Mouse (Mus musculus): ENCODE measurements around the gene Olfr550. TPM values are rescaled to one million over a fixed set of nuclear protein-coding genes. Genes with fewer than 3 reads are reported as not detected.
A peak's percentile ranks its signal among the peaks of the same experiment; 100 is the strongest.
"Not testable (repeated sequence)": the region's sequence is repeated elsewhere in the genome, so short reads cannot be mapped to it uniquely, and the experiment has no call there.

The Olfr550 gene
- polyA plus RNA-seq, 1 experiment from 2014 or later: not detected

DNA sequence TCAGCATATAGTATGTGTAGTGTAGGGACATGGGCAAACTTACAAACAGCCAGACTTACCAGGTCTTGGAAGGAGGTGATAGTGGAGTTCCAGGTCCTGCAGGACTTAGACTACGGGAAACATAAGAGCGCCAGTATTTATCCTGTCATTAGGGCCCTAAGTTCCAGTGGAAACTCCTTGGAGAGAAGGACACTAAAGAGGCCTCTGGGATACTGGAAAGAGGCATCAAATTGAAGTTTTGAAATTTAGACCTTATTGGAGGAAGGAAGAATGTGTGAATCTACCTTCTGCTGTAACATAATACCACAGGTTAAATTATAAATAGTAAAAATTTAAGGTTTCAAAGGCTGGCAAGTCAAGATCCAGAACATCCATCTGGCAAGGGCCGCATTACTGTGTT lies 20.5 kb downstream of the Olfr550 start, which contains the start of gene Olfr551:
TSS of gene Olfr551 (minus strand) at position 101 of the 400 bp plus-strand sequence.
- Histone ChIP-seq H3K36me3 (ENCODE audit: control insufficient read depth, insufficient read depth, low read length) (no peaks in the 10 kb centered on the region), H3K27ac (replicated peaks) (no peak within 1 kb of the TSS), H3K9ac (ENCODE audit: low read length) (no peak within 1 kb of the TSS), H3K4me3 (ENCODE audit: low read depth, low read length) (no peak within 1 kb of the TSS), H3K4me1 (replicated peaks; ENCODE audit: control insufficient read depth, insufficient read depth) (no peaks in the 10 kb centered on the region), H3K9me3 (ENCODE audit: control insufficient read depth, low read length) (no peaks in the 10 kb centered on the region), H3K4me2 (replicated peaks; ENCODE audit: low read depth) (no peak within 1 kb of the TSS), H3K27me3 (ENCODE audit: control insufficient read depth, insufficient read depth, low read length) (no peaks in the 10 kb centered on the region)
- DNase-seq (ENCODE audit: low spot score) (no peak), ATAC-seq (ENCODE audit: low FRiP score, low TSS enrichment) (no peak)
- no peak for TF ChIP-seq CTCF (IDR thresholded peaks at IDR 0.05; ENCODE audit: low read depth)
- 84% methylated on average over 3 of the region's 3 CpGs for WGBS

DNA sequence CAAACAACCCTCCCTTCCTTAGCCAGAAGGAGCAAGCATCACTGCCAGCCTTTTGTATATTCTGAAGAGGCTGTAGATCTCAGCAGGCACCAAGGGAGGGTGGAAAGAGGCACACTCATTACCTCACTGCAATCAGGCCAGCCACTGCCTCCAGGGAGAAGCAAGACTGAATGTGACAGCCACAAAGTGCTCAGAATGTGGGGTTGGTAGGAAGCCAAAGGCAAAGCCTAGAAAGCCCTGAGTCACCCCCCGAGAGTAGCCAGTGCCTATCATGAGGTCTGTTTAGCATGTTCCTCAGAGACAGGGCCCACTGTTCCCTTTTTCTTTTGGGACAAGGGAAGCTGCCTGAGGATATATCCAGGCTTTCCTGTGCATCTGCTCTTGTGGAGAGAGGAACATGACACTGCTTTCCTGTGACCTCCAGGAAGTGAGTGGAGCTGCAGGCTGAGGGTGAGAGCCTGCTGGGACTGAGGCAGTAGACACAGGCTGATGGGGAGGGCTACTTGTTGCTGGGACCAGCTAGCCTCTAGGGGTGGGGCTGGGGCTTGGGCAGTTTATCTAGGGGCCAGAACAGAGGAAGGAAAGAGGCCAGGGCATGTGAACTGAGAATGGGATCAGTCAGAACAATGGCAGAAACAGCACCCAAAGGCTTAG lies 26.3 kb downstream of the Olfr550 start, which contains the start of gene Olfr552:
TSS of gene Olfr552 (plus strand) at position 393 of the 654 bp plus-strand sequence.
- 71% methylated on average over 1 of the region's 1 CpGs for WGBS
- no peak for TF ChIP-seq EP300 (optimal IDR thresholded peaks at IDR 0.05)

DNA sequence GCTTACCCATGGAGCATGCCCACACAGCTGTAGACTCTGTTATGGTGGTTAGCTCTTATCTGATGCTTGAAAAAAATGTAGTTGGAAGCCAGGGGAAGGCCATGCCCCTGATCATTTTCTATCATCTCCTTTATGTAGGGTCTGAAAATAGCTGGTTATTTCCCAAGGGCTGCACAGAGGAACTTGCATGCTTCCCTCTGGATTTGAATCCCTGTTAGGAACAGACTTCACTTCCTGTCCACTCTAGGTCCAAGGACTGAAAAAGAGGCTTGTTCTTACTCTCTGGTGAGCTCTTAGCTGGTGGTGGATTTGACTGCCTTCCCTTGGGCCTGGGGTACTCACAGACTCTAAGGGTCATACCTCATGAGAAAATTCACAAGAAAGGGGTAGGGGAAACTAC lies 46.9 kb downstream of the Olfr550 start, which contains the start of gene Olfr553:
TSS of gene Olfr553 (minus strand) at position 101 of the 400 bp plus-strand sequence.
- no peak within 1 kb of the TSS for H3K4me3 ChIP-seq (ENCODE audit: low read depth, low read length)
- no peak for DNase-seq (ENCODE audit: low spot score)
- TF ChIP-seq EP300 (optimal IDR thresholded peaks at IDR 0.05): no peak
- TF ChIP-seq CTCF (IDR thresholded peaks at IDR 0.05; ENCODE audit: low read depth): no peak
- H3K9ac ChIP-seq (ENCODE audit: low read length): no peak within 1 kb of the TSS
- H3K4me1 ChIP-seq (replicated peaks; ENCODE audit: control insufficient read depth, insufficient read depth): no peaks in the 10 kb centered on the region
- no peaks in the 10 kb centered on the region for H3K36me3 ChIP-seq (ENCODE audit: control insufficient read depth, insufficient read depth, low read length)
- H3K27me3 ChIP-seq (ENCODE audit: control insufficient read depth, insufficient read depth, low read length): no peaks in the 10 kb centered on the region
- H3K4me2 ChIP-seq (replicated peaks; ENCODE audit: low read depth): no peak within 1 kb of the TSS
- no peak within 1 kb of the TSS for H3K27ac ChIP-seq (replicated peaks)
- no peaks in the 10 kb centered on the region for H3K9me3 ChIP-seq (ENCODE audit: control insufficient read depth, low read length)
- ATAC-seq (ENCODE audit: low FRiP score, low TSS enrichment): no peak

More for the DNA sequence above, 26.3 kb downstream of the Olfr550 start, which contains the start of gene Olfr552:
- Histone ChIP-seq H3K9me3 (ENCODE audit: control insufficient read depth, low read length) (no peaks in the 10 kb centered on the region), H3K9ac (ENCODE audit: low read length) (no peak within 1 kb of the TSS), H3K4me2 (replicated peaks; ENCODE audit: low read depth) (no peak within 1 kb of the TSS), H3K27me3 (ENCODE audit: control insufficient read depth, insufficient read depth, low read length) (no peaks in the 10 kb centered on the region), H3K27ac (replicated peaks) (no peak within 1 kb of the TSS), H3K36me3 (ENCODE audit: control insufficient read depth, insufficient read depth, low read length) (no peaks in the 10 kb centered on the region), H3K4me1 (replicated peaks; ENCODE audit: control insufficient read depth, insufficient read depth) (no peaks in the 10 kb centered on the region), H3K4me3 (ENCODE audit: low read depth, low read length) (no peak within 1 kb of the TSS)
- ATAC-seq (ENCODE audit: low FRiP score, low TSS enrichment) (no peak), DNase-seq (ENCODE audit: low spot score) (no peak)

DNA sequence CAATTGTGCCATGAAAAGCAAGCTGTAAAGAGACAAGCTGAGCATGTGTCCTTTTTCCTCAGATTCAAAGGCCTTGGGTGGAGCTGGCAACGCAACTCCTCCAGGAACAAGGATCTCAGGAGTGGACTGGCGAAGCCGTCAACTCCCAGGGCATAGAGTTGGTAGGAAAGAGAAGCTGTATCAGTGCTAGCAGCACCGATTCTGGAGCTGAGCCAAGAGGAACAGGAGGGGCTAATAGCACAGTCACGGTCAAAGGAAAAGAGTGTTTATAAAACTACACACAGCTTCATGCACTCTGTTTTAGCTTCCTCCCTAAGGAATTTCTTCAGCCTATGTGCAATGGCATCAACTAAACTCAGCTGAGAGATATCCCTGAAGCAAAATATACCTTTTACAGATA lies 48.4 kb downstream of the Olfr550 start:
- no peaks in the 10 kb centered on the region for H3K36me3 ChIP-seq (ENCODE audit: control insufficient read depth, insufficient read depth, low read length)
- ATAC-seq (ENCODE audit: low FRiP score, low TSS enrichment) (no peak), DNase-seq (ENCODE audit: low spot score) (peak; percentile 17)
- H3K9me3 ChIP-seq (ENCODE audit: control insufficient read depth, low read length): no peaks in the 10 kb centered on the region
- H3K4me3 ChIP-seq (ENCODE audit: low read depth, low read length): no peak overlapping the region
- WGBS: 37% methylated on average over 5 of the region's 5 CpGs
- H3K27ac ChIP-seq (replicated peaks): no peak overlapping the region
- no peaks in the 10 kb centered on the region for H3K27me3 ChIP-seq (ENCODE audit: control insufficient read depth, insufficient read depth, low read length)
- H3K9ac ChIP-seq (ENCODE audit: low read length): no peak overlapping the region
- H3K4me2 ChIP-seq (replicated peaks; ENCODE audit: low read depth): no peak overlapping the region
- H3K4me1 ChIP-seq (replicated peaks; ENCODE audit: control insufficient read depth, insufficient read depth): no peaks in the 10 kb centered on the region
- TF ChIP-seq CTCF (IDR thresholded peaks at IDR 0.05; ENCODE audit: low read depth): no peak
- TF ChIP-seq EP300 (optimal IDR thresholded peaks at IDR 0.05): no peak

DNA sequence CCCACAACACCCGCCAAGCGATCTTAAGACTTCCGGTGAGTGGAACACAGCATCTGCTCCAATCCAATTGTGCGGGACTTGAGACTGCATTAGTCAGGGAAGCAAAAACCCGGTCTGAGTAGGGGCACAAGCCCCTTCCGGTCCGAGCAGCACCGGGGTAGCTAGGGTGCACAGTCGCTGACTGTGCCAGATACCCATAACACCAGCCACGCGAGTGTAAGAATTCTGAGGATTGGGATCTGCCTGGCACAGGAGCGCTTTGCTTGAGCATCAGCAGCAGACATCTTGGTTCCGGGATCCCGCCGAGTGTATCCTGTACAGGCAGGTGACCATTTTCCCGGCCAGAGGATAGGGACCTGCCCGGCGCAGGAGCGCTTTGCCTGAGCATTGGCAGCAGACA lies 49.1 kb downstream of the Olfr550 start:
- DNase-seq (ENCODE audit: low spot score); H3K9ac ChIP-seq (ENCODE audit: low read length); ATAC-seq (ENCODE audit: low FRiP score, low TSS enrichment): not testable (repeated sequence)

More for the DNA sequence above, 49.1 kb downstream of the Olfr550 start:
- not testable (repeated sequence) for H3K27me3 ChIP-seq (ENCODE audit: control insufficient read depth, insufficient read depth, low read length); H3K4me1 ChIP-seq (replicated peaks; ENCODE audit: control insufficient read depth, insufficient read depth); H3K4me2 ChIP-seq (replicated peaks; ENCODE audit: low read depth); H3K36me3 ChIP-seq (ENCODE audit: control insufficient read depth, insufficient read depth, low read length); H3K27ac ChIP-seq (replicated peaks); H3K4me3 ChIP-seq (ENCODE audit: low read depth, low read length); H3K9me3 ChIP-seq (ENCODE audit: control insufficient read depth, low read length)
- WGBS: 83% methylated on average over 16 of the region's 19 CpGs

Other genes starting within 250 kb of the Olfr550 start
- gene Rrm1, start 129.7 kb upstream of the Olfr550 start, polyA plus RNA-seq (2015; fragmentation: Nextera tagmentation; extraction: Ambion mirVana): 31.2 and 35.7 TPM in 2 replicates
- not detected in 2 replicates for gene Olfr543, start 89.8 kb upstream of the Olfr550 start, polyA plus RNA-seq (2015; fragmentation: Nextera tagmentation; extraction: Ambion mirVana)
- 0.04 TPM in 1 of 2 replicates, not detected in the other for gene Olfr544, start 83.1 kb upstream of the Olfr550 start, polyA plus RNA-seq (2015; fragmentation: Nextera tagmentation; extraction: Ambion mirVana)
- 0.04 TPM in 1 of 2 replicates, not detected in the other for gene Olfr545, start 71.9 kb upstream of the Olfr550 start, polyA plus RNA-seq (2015; fragmentation: Nextera tagmentation; extraction: Ambion mirVana)
- not detected in 2 replicates for gene Olfr547, start 36.7 kb upstream of the Olfr550 start, polyA plus RNA-seq (2015; fragmentation: Nextera tagmentation; extraction: Ambion mirVana)
- not detected in 2 replicates for gene Olfr548-ps1, start 30.5 kb upstream of the Olfr550 start, polyA plus RNA-seq (2015; fragmentation: Nextera tagmentation; extraction: Ambion mirVana)
- gene Olfr549, start 21.6 kb upstream of the Olfr550 start, polyA plus RNA-seq (2015; fragmentation: Nextera tagmentation; extraction: Ambion mirVana): not detected in 2 replicates
- gene Trim21, start 6.0 kb upstream of the Olfr550 start, polyA plus RNA-seq (2015; fragmentation: Nextera tagmentation; extraction: Ambion mirVana): 0.63 and 0.68 TPM in 2 replicates
- gene Olfr551, start 20.4 kb downstream of the Olfr550 start, polyA plus RNA-seq (2015; fragmentation: Nextera tagmentation; extraction: Ambion mirVana): 0.01 TPM in 1 of 2 replicates, not detected in the other
- not detected in 2 replicates for gene Olfr552, start 26.3 kb downstream of the Olfr550 start, polyA plus RNA-seq (2015; fragmentation: Nextera tagmentation; extraction: Ambion mirVana)
- gene Olfr553, start 46.8 kb downstream of the Olfr550 start, polyA plus RNA-seq (2015; fragmentation: Nextera tagmentation; extraction: Ambion mirVana): not detected in 2 replicates
- not detected in 2 replicates for gene Olfr554, start 67.0 kb downstream of the Olfr550 start, polyA plus RNA-seq (2015; fragmentation: Nextera tagmentation; extraction: Ambion mirVana)
- gene Olfr555, start 87.4 kb downstream of the Olfr550 start, polyA plus RNA-seq (2015; fragmentation: Nextera tagmentation; extraction: Ambion mirVana): not detected in 2 replicates
- not detected in 2 replicates for gene Olfr556, start 93.5 kb downstream of the Olfr550 start, polyA plus RNA-seq (2015; fragmentation: Nextera tagmentation; extraction: Ambion mirVana)
- gene Trim68, start 115.9 kb downstream of the Olfr550 start, polyA plus RNA-seq (2015; fragmentation: Nextera tagmentation; extraction: Ambion mirVana): 9.6 and 9.7 TPM in 2 replicates
- not detected in 2 replicates for gene Olfr557, start 124.5 kb downstream of the Olfr550 start, polyA plus RNA-seq (2015; fragmentation: Nextera tagmentation; extraction: Ambion mirVana)
- 0.27 and 0.40 TPM in 2 replicates for gene Olfr558, start 130.8 kb downstream of the Olfr550 start, polyA plus RNA-seq (2015; fragmentation: Nextera tagmentation; extraction: Ambion mirVana)
- gene Olfr33, start 147.6 kb downstream of the Olfr550 start, polyA plus RNA-seq (2015; fragmentation: Nextera tagmentation; extraction: Ambion mirVana): not detected in 2 replicates
- not detected in 2 replicates for gene Olfr559, start 156.0 kb downstream of the Olfr550 start, polyA plus RNA-seq (2015; fragmentation: Nextera tagmentation; extraction: Ambion mirVana)
- not detected in 2 replicates for gene Olfr560, start 187.9 kb downstream of the Olfr550 start, polyA plus RNA-seq (2015; fragmentation: Nextera tagmentation; extraction: Ambion mirVana)
- gene Olfr78, start 188.0 kb downstream of the Olfr550 start, polyA plus RNA-seq (2015; fragmentation: Nextera tagmentation; extraction: Ambion mirVana): 0.32 and 0.35 TPM in 2 replicates
- gene Olfr561, start 199.8 kb downstream of the Olfr550 start, polyA plus RNA-seq (2015; fragmentation: Nextera tagmentation; extraction: Ambion mirVana): not detected in 2 replicates
- gene Olfr564, start 232.0 kb downstream of the Olfr550 start, polyA plus RNA-seq (2015; fragmentation: Nextera tagmentation; extraction: Ambion mirVana): not detected in 2 replicates